Mouse (Mus musculus) hindbrain, embryonic 14.5 days (tissue): ENCODE results near the gene Gm11639. TPM values are rescaled to one million over a fixed set of nuclear protein-coding genes. Genes with fewer than 3 reads are reported as not detected.

Source experiments
- ATAC-seq: fragments of 200-750 bp; cut with Nextera tagmentation; 2 replicates; pipeline ENCODE4 v1.8.0; 2017; ENCODE audit warnings: moderate number of reproducible peaks, mild to moderate bottlenecking, moderate TSS enrichment, moderate library complexity; ENCODE audit not compliant: low FRiP score
- DNase-seq: peaks from one replicate; pipeline ENCODE4 v3.0.0-alpha.2; 2015; ENCODE audit warnings: low spot score
- H3K27ac ChIP-seq: fragments of 300-500 bp; sonication (generic); 2 replicates; pipeline ENCODE4 v1.5.1; 2014; ENCODE audit warnings: mild to moderate bottlenecking, moderate library complexity
- H3K27me3 ChIP-seq: fragments of 300-500 bp; sonication (generic); 2 replicates; pipeline ENCODE4 v1.6.1; 2014; ENCODE audit warnings: mild to moderate bottlenecking, low read length, mixed read lengths; ENCODE audit not compliant: control insufficient read depth, insufficient read depth
- H3K36me3 ChIP-seq: fragments of 300-500 bp; sonication (generic); replicated peaks from 2 replicates; pipeline ENCODE4 v1.6.1; 2014; ENCODE audit not compliant: control insufficient read depth, insufficient read depth
- H3K4me1 ChIP-seq: fragments of 300-500 bp; sonication (generic); replicated peaks from 2 replicates; pipeline ENCODE4 v1.6.1; 2014; ENCODE audit warnings: antibody characterized with exemption, low read length, mixed read lengths; ENCODE audit not compliant: control insufficient read depth, insufficient read depth
- H3K4me2 ChIP-seq: fragments of 300-500 bp; sonication (generic); replicated peaks from 2 replicates; pipeline ENCODE4 v1.6.1; 2014; ENCODE audit warnings: mild to moderate bottlenecking, moderate library complexity
- H3K4me3 ChIP-seq: fragments of 300-500 bp; sonication (generic); replicated peaks from 2 replicates; pipeline ENCODE4 v1.5.1; 2014; ENCODE audit warnings: mild to moderate bottlenecking, low read length
- H3K9ac ChIP-seq: fragments of 300-500 bp; sonication (generic); 2 replicates; pipeline ENCODE4 v1.6.1; 2014
- H3K9me3 ChIP-seq: fragments of 300-500 bp; sonication (generic); 2 replicates; pipeline ENCODE4 v1.6.1; 2016; ENCODE audit warnings: low read length; ENCODE audit not compliant: control insufficient read depth
- WGBS: fragments of 180-500 bp; shearing (Covaris S2); extraction: QIAGEN DNeasy Blood & Tissue Kit; methylation state at CpG from one replicate; pipeline ENCODE4 v1.1.7; 2014; 5-methylcytosine and 5-hydroxymethylcytosine counted together
- polyA plus RNA-seq: library from polyadenylated mRNA; unstranded; fragments of >200 nt; fragmentation: Nextera tagmentation; extraction: Ambion mirVana; gene quantifications from 2 replicates; pipeline ENCODE4 v1.2.1, GENCODE M21; 2014

Gene Gm11639
- polyA plus RNA-seq, 1 experiment from 2014 or later: 0.03 TPM

DNA sequence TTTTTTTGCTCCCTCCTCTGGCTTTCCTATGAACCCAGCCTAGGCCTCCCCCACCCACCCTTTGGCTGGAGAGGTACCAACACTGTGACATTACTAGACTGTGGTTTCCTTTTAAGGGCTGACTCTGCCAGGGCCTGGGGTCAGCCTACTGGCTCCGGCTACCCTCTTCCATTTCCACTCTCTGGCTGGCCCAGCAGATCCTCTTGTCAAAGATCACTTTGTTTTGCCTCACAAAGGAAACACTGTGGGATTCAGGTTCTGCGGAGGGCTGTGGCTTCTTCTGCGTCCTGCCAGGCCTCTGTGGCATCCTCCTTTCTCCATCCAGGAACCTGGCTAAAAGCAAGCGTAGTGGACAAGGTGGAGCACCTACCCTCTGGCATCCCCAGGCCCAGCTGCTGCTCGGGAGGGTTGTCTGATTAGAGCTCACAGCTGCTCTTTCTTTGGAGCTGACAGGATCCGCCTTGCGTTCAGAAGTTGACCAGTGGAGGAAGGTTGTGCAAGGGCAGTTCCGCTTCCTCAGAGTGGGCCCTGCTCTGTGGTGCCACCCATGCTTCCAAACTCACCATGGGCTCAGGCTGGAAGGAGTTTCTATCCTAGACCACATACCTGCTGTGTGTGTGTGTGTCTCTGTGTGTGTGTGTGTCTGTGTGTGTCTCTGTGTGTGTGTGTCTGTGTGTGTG lies 38.2 kb upstream of the Gm11639 start:
- H3K36me3 ChIP-seq: no peaks in the 10 kb centered on the region
- H3K4me3 ChIP-seq: no peak overlapping the region
- WGBS: 60% methylated on average over 8 of the region's 8 CpGs
- no peak for ATAC-seq
- no peaks in the 10 kb centered on the region for H3K9me3 ChIP-seq
- DNase-seq: no peak
- no peak overlapping the region for H3K9ac ChIP-seq
- no peaks in the 10 kb centered on the region for H3K4me1 ChIP-seq
- H3K4me2 ChIP-seq: no peak overlapping the region
- H3K27me3 ChIP-seq: no peaks in the 10 kb centered on the region
- no peak overlapping the region for H3K27ac ChIP-seq

DNA sequence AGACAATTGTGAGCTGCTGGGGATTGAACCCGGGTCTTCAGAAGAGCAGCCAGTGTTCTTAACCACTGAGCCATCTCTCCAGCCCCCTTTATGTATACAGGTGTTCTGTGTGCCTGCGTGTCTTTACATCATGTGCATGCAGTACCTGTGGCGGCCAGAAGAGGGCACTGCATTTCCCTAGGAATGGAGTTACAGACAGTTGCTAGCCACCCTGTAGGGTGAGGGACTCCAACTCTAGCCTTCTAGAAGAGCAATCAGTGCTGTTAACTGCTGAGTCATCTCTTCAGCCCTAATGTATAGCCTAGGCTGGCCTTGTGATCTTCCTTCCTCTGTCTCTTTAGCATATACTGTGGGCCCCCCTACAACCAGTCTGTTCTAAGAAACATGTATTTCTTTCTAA lies 36.9 kb upstream of the Gm11639 start:
- H3K4me2 ChIP-seq: no peak overlapping the region
- no peak overlapping the region for H3K4me3 ChIP-seq
- no peak overlapping the region for H3K27ac ChIP-seq
- WGBS: 63% methylated on average over 3 of the region's 3 CpGs
- no peaks in the 10 kb centered on the region for H3K27me3 ChIP-seq
- H3K4me1 ChIP-seq: no peaks in the 10 kb centered on the region
- H3K36me3 ChIP-seq: no peaks in the 10 kb centered on the region
- no peaks in the 10 kb centered on the region for H3K9me3 ChIP-seq
- H3K9ac ChIP-seq: no peak overlapping the region
- ATAC-seq (no peak), DNase-seq (no peak)

DNA sequence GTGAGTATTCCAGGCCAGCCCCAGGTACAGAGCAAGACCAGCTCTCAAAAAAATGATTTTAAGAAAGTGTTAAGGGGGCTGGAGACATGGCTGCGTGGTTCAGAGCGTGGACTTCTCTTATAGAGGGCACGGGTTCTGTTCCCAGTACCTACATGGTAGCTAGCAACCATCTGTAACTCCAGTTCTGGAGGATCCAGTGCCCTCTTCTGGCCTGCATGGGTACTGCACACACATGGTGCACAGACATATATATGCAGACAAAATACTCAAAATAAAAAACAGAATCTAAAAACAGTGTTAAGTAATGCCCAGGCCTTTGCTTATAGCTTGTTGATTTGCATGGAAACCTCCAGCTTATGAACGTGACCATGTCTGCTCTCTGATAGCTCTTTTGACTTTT lies 24.9 kb upstream of the Gm11639 start:
- H3K4me1 ChIP-seq: no peaks in the 10 kb centered on the region
- no peak overlapping the region for H3K4me3 ChIP-seq
- ATAC-seq (no peak), DNase-seq (no peak)
- no peaks in the 10 kb centered on the region for H3K36me3 ChIP-seq
- no peaks in the 10 kb centered on the region for H3K9me3 ChIP-seq
- H3K27me3 ChIP-seq: no peaks in the 10 kb centered on the region
- H3K4me2 ChIP-seq: no peak overlapping the region
- no peak overlapping the region for H3K9ac ChIP-seq
- H3K27ac ChIP-seq: no peak overlapping the region
- WGBS: 95% methylated on average over 4 of the region's 4 CpGs

DNA sequence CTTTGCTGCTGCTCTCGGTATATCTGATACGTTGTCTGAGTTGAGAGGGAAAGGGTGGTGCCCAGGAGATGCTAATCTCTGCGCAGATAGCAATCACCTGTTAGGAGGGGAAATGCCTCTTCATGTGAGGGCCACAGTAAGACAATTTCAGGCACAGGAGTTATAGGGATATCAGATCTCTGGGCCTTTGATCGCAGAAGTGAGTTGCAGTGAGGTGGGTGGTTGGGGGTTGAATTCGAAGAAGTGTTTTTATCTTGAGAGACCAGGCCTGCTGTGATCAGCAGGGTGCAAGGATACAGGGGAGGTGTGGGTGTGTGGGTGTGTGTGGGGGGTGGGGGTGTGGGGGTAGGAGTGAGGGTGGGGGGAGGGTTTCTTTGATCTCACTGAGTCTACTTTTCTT lies 24.4 kb upstream of the Gm11639 start:
- no peak overlapping the region for H3K9ac ChIP-seq
- DNase-seq (no peak), ATAC-seq (no peak)
- H3K27ac ChIP-seq: no peak overlapping the region
- no peaks in the 10 kb centered on the region for H3K9me3 ChIP-seq
- no peaks in the 10 kb centered on the region for H3K27me3 ChIP-seq
- H3K36me3 ChIP-seq: no peaks in the 10 kb centered on the region
- H3K4me2 ChIP-seq: no peak overlapping the region
- 91% methylated on average over 5 of the region's 5 CpGs for WGBS
- H3K4me3 ChIP-seq: no peak overlapping the region
- no peaks in the 10 kb centered on the region for H3K4me1 ChIP-seq

DNA sequence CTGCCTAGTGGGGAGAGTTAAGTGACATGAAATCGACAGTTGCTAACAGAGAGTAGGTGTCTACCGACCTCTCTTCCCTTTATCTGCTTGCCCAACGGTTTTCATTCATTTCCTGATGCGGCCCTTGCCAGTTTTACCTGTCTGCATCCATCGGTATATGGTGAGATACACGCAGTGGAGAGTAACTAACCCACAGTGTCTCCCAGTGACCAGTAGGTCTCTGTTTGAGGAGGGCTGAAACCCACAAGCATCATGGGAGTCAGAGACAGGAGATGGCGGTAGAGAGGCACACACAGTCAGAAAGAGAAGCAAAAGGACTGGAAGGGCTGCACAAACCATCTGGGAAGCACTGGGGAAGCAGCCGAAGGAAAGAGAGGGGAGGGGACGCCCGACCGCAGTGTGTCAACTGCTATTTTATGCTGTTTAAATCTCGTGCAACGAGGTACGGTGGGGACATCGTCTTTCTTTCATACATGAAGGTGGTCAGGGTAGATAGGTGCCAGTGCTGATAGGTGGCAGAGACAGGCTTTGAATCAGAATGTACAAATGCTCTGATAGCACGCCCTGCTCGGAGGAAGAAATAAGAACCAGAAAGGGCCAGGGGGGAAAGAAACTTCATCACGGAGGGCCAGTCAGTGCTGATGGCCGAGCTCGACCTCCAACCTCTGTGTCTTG lies 23.8 kb upstream of the Gm11639 start:
- Histone ChIP-seq H3K36me3 (no peaks in the 10 kb centered on the region), H3K9ac (no peak overlapping the region), H3K27ac (no peak overlapping the region), H3K27me3 (no peaks in the 10 kb centered on the region), H3K4me3 (no peak overlapping the region), H3K4me2 (no peak overlapping the region), H3K4me1 (no peaks in the 10 kb centered on the region), H3K9me3 (no peaks in the 10 kb centered on the region)
- ATAC-seq (no peak), DNase-seq (no peak)
- WGBS: 83% methylated on average over 20 of the region's 20 CpGs

DNA sequence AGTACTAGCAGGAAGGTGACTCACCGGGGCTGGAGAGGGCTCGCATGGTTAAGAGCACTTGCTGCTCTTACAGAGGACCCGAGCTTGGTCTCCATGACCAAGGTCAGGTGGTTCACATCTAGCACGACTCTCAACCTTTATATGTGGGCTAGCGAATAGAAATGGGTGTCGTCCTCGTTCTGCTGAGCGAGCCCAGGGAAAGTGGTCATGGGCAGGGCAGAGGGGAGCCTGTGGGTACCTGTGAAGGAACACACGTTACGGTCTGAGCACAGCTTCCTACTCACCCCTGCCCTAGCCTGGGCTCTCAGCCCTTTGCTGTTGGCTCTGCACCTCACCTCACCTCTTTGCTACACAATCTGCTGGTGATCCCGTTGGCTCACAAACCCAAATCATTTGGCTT lies 22.9 kb upstream of the Gm11639 start:
- H3K9me3 ChIP-seq: no peaks in the 10 kb centered on the region
- no peak overlapping the region for H3K9ac ChIP-seq
- DNase-seq (no peak), ATAC-seq (no peak)
- H3K4me3 ChIP-seq: no peak overlapping the region
- no peaks in the 10 kb centered on the region for H3K27me3 ChIP-seq
- H3K4me2 ChIP-seq: no peak overlapping the region
- WGBS: 92% methylated on average over 11 of the region's 11 CpGs
- H3K4me1 ChIP-seq: no peaks in the 10 kb centered on the region
- H3K27ac ChIP-seq: no peak overlapping the region
- no peaks in the 10 kb centered on the region for H3K36me3 ChIP-seq

DNA sequence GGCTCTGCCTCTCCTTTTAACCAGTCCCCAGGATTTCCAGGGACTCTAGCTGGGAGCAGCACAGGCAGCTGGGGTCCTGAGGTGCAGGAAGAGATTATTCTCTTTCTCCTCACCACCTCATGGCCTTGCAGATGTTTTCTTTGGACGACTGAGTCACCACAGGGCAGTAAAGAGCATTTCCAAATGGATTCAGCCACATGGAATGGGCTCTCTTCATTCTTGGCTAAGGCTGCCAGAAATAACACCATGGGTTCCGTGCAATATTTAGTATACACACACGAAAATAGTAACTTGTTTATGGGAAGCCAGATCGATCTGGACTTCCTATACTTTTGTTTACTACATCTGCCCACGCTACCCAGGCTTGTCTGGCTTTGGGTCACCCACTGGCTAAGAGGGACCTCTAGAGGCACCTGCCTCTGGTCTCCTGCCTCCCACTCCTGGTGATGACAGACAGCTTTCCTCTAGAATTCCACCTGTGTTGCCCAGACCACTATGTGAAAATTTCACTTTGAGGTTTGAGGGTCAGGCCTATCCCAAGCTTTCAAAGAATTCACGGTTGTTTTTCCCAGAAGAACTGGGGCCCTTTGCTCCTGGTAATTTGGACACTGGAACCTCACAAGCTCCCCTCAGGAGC lies 22.1 kb upstream of the Gm11639 start:
- WGBS: 80% methylated on average over 6 of the region's 6 CpGs
- Histone ChIP-seq H3K9ac (no peak overlapping the region), H3K4me2 (no peak overlapping the region), H3K27me3 (no peaks in the 10 kb centered on the region), H3K4me3 (no peak overlapping the region), H3K9me3 (no peaks in the 10 kb centered on the region), H3K4me1 (no peaks in the 10 kb centered on the region), H3K27ac (no peak overlapping the region), H3K36me3 (no peaks in the 10 kb centered on the region)
- ATAC-seq: no peak
- DNase-seq: no peak

DNA sequence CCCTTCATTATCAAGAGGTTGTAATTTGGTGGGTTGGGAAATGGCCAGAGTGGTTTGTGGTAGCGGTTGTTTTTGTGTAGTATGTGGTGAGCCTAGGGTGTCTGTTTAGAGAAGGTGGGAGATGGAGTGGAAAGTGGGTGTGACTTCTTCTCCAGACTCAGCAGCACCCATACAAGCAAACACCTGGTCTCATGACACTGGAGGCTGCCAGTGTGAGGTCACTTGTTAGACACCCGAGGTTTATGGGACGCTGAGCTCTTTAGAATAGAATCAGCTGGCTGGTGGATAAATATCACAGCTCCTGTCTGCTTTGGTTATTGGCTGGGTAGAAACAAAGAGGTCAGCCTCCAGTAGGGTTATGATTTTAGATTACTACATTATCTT lies 21.6 kb upstream of the Gm11639 start:
- no peak overlapping the region for H3K4me3 ChIP-seq
- H3K4me2 ChIP-seq: no peak overlapping the region
- 81% methylated on average over 3 of the region's 3 CpGs for WGBS
- DNase-seq (no peak), ATAC-seq (no peak)
- H3K4me1 ChIP-seq: no peaks in the 10 kb centered on the region
- H3K27me3 ChIP-seq: no peaks in the 10 kb centered on the region
- H3K36me3 ChIP-seq: no peaks in the 10 kb centered on the region
- no peaks in the 10 kb centered on the region for H3K9me3 ChIP-seq
- H3K27ac ChIP-seq: no peak overlapping the region
- no peak overlapping the region for H3K9ac ChIP-seq

DNA sequence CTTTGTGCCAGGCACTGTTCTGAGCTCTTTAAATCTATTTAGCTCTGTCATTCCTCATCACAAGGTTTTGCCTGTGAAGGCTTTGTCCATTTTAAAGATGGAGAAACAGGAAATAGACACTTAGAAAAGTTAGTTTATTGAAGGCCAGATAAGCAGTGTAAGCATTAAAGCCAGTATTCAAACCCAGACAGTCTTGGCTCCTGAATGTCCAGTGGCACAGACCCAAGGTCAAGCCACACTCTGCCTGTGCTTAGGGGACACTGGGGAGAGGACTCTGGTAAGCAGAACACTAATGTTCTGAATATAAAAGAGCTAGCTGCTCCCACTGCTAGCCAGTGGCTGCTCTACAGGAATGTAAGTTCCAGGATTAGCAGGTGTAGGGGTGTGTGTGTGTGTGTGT lies 21.1 kb upstream of the Gm11639 start:
- no peak overlapping the region for H3K27ac ChIP-seq
- no peaks in the 10 kb centered on the region for H3K4me1 ChIP-seq
- no peak for ATAC-seq
- no peak overlapping the region for H3K4me2 ChIP-seq
- DNase-seq: no peak
- H3K9me3 ChIP-seq: no peaks in the 10 kb centered on the region
- H3K36me3 ChIP-seq: no peaks in the 10 kb centered on the region
- H3K9ac ChIP-seq: no peak overlapping the region
- no peaks in the 10 kb centered on the region for H3K27me3 ChIP-seq
- no peak overlapping the region for H3K4me3 ChIP-seq
